Mouse (Mus musculus) sigmoid colon, adult 10 weeks (tissue): Measurements from ENCODE around the gene Gm8020. TPM values are rescaled to one million over a fixed set of nuclear protein-coding genes. Genes with fewer than 3 reads are reported as not detected.

Source experiments
- polyA plus RNA-seq: library from polyadenylated mRNA; stranded (reverse); fragments of 350-450 nt; fragmentation: Illumina TruSeq; extraction: RNeasy Lipid Tissue Mini Kit (QIAGEN cat#74804); gene quantifications from one replicate; pipeline ENCODE4 v1.2.3, GENCODE M21; 2014; ENCODE audit warnings: low read depth, low replicate concordance

The Gm8020 gene
- polyA plus RNA-seq = not detected

DNA sequence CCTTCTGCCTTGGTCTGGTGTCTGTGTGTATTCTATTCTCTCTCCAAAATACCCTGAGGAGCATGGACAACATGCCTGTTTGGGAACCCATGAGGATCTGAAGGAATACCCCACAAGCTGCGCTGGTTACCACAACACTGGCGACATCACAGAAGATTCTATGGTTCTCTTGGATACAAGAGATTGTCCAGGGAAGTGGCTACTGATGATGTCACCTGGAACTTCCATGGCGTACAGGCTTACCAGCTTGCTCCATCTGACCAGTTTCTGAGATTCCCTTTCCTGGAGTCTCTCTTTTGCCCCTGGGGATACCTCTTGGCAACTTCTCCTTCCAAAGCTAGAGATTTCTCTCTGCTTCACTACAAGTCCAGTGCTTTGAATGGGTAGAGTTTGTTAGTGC is at the start of gene Gm8020:
TSS of gene Gm8020 (minus strand) at position 101 of the 400 bp plus-strand sequence.

DNA sequence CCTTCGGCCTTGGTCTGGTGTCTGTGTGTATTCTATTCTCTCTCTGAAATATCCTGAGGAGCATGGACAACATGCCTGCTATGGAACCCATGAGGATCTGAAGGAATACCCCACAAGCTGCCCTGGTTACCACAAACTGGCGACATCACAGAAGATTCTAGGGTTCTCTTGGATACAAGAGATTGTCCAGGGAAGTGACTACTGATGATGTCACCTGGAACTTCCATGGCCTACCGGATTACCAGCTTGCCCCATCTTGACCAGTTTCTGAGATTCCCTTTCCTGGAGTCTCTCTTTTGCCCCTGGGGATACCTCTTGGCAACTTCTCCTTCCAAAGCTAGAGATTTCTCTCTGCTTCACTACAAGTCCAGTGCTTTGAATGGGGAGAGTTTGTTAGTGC is 22.0 kb upstream of the Gm8020 start, which contains the start of gene Gm8024:
TSS of gene Gm8024 (minus strand) at position 101 of the 400 bp plus-strand sequence.

DNA sequence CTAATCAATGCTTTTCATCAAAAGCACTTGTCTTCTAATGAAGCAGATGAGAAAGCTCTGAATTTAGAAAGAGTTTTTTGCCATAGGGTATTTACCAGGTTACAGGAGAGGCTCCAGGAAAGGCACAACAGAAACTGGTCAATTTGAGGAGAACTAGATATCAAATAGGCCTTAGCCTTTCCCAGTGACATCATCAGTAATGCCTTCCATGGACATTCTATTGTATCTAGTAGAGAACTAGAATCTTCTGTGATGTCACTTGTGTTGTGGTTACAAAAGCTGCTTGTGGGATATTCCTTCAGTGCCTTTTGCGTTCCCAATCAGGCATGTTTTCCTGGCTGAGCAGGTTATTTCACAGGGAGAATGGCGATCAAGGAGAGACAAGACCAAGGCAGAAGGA is 38.6 kb downstream of the Gm8020 start, which contains the start of gene Gm8011:
TSS of gene Gm8011 (plus strand) at position 301 of the 400 bp plus-strand sequence.

Other genes with a start within 250 kb of the Gm8020 start
- not detected for gene Gm17026, start 242.3 kb downstream of the Gm8020 start, polyA plus RNA-seq
- gene Gm9611, start 205.0 kb downstream of the Gm8020 start, polyA plus RNA-seq = not detected
- not detected for gene Gm7995, start 192.1 kb downstream of the Gm8020 start, polyA plus RNA-seq
- gene Gm8005, start 62.7 kb downstream of the Gm8020 start, polyA plus RNA-seq = not detected
- gene Gm8011, start 38.5 kb downstream of the Gm8020 start, polyA plus RNA-seq = not detected
- not detected for gene Gm8024, start 21.9 kb upstream of the Gm8020 start, polyA plus RNA-seq
- not detected for gene Gm17124, start 97.5 kb upstream of the Gm8020 start, polyA plus RNA-seq
- gene Gm3633, start 139.6 kb upstream of the Gm8020 start, polyA plus RNA-seq = not detected
- gene Gm10378, start 153.6 kb upstream of the Gm8020 start, polyA plus RNA-seq = not detected